15 mouse cellular contexts compared by ENCODE assay signal in the genomic region with DNA sequence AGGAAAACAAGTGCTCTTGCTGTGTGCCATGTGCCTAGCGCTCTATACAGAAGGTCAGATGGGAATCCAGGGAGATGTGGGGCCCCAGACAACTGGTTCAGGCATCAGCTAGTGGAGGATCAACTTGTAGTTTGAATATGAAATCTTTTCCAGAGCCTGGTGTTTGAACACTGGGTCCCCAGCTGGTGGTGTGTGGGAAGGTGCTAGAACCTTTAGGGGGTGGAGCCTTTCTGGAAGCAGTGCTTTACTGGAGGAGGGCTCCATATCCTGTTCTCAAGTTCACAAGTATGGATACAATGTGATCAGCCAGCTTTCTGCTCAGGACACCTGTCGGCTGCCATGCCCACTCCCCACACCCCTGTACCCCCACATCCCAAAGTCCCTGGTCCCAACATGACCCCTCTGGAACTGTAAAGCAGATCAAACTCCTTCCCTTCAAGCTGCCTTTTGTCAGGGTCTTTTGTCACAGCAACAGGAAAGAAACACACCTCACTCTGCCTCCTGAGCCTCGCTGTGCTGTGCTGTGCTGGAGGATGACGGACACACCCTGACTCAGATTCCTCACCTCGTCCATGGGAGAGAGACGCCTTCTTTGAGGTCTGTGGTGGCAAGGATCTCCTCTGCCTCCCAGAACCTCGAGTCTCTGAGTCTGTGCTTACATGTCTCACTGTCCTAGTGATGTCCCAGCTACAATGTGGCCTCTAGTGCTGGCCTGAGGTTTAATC.
DNase-seq lines count a peak whose midpoint lies in the region; TF ChIP-seq lines count a peak whose summit lies in the region.
"Had no signal": no experiment of that assay in that cellular context is flagged by ENCODE, and none has a peak within 500 bp of the region (broad histone marks: within the 10 kb centered on the region; RNA-seq: fewer than 3 reads in every experiment).

No protein-coding gene starts in this region.

- no peak for TF ChIP-seq POLR2A in cortical plate, adult 2 months (IDR thresholded peaks at IDR 0.05; ENCODE audit: extremely low read depth, insufficient read depth, low read length)

- no peak for TF ChIP-seq CTCF in cortical plate, adult 2 months (IDR thresholded peaks at IDR 0.05; ENCODE audit: extremely low read depth, insufficient read depth, low read length)

- H3K4me3 ChIP-seq in cortical plate, adult 2 months (ENCODE audit: insufficient read depth, low read length): no peak overlapping the region
- H3K4me3 ChIP-seq: embryonic facial prominence, embryonic 10.5 days; heart, embryonic 10.5 days; hindbrain, embryonic 10.5 days; neural tube, embryonic 13.5 days had no signal

- peak; percentile 63 to 71 for DNase-seq in left cerebral cortex, adult 18-20 months (ENCODE audit: low spot score in 2 of 2)
- no peak for DNase-seq in left cerebral cortex, postnatal 10 days (ENCODE audit: extremely low spot score in 1 of 2, low spot score in 2 of 2)
- DNase-seq in R1 (ENCODE audit: low read depth, low spot score): peak; percentile 81
- peak; percentile 45 to 87 for DNase-seq in left cerebral cortex, postnatal 25 days (ENCODE audit: low spot score in 2 of 2)
- DNase-seq in retina, embryonic 14.5 days (ENCODE audit: low spot score): no peak
- no peak for DNase-seq in liver
- DNase-seq: cerebellum, adult 2 months; kidney, adult 11 months; midbrain, embryonic 14.5 days; thymus, postnatal 4 days had no signal

- peak overlapping the region; percentile 42; the same call in 1 of the 2 replicates for H3K27ac ChIP-seq in cortical plate, adult 2 months (ENCODE audit: insufficient read depth, low read length)
- H3K27ac ChIP-seq: embryonic facial prominence, embryonic 10.5 days; heart, embryonic 10.5 days; hindbrain, embryonic 10.5 days; neural tube, embryonic 13.5 days had no signal

- intact Hi-C loops in left cerebral cortex, postnatal 10 days (cut with DNase I): no loop called here
- intact Hi-C loops in left cerebral cortex, postnatal 25 days (cut with DNase I): loop anchor here (5.0 kb wide), 1 partner anchor 82 kb away; a partner anchor contains a TSS

- H3K4me1 ChIP-seq in cortical plate, adult 2 months (ENCODE audit: control insufficient read depth, insufficient read depth, low read length): peaks cover 8% of the 10 kb centered on the region

Comparison
In these comparisons a context has a peak if more than half of its experiments do, and no peak if none do; other contexts are left out.
1. DNase-seq: peak in left cerebral cortex, adult 18-20 months (2 of 2), R1 (single experiment) and left cerebral cortex, postnatal 25 days (2 of 2); none in left cerebral cortex, postnatal 10 days (0 of 2), retina, embryonic 14.5 days (single experiment) and liver (single experiment).